ENCODE assay signal across 8 mouse cellular contexts in the genomic region with DNA sequence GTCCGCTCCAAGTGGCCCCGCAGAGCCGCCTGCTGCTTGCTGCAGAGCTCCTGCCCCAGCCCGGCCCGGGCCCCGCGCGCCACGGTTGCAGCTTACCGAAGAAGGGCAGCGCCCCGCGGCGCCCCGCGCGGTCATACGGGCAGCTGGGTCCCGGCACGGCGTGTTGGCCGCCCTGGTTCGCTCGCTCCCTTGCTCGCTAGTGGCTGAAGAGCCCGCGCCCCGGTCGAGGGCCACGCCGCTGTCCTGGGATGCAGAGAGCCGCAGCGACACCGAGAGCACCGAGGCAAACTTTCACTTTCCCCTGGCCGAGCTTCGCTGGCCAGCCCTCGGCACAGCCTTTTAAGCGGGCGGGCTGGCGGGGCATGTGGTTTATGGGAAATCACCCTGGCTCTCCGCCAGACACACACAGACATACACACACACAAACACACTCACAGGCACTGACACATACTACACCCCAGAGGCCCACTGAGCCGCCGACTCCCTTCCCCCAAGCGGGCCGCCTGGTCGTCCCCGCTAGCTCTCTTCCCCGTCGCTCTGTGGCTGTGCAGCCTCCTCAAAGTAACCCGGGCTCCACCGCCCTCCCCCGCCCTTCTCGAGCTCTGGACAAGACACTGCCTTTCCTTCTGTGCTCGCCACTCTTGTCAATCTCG. TPM values are rescaled to one million over a fixed set of nuclear protein-coding genes. Genes with fewer than 3 reads are reported as not detected.
DNase-seq lines count a peak whose midpoint lies in the region; ATAC-seq and TF ChIP-seq lines count a peak whose summit lies in the region.

A gene (minus strand): TSS at position 541 of the 653 bp plus-strand sequence.

- H3K9ac ChIP-seq in ES-Bruce4 (ENCODE audit: low read depth, poor library complexity, severe bottlenecking), result peak within 1 kb of the TSS; percentile 56
- peak within 1 kb of the TSS; percentile 79 for H3K9ac ChIP-seq in lung, embryonic 15.5 days

- 1% methylated on average over 56 of the region's 56 CpGs for WGBS in lung, embryonic 15.5 days

- no peaks in the 10 kb centered on the region for H3K36me3 ChIP-seq in ES-Bruce4 (ENCODE audit: control insufficient read depth, insufficient read depth, low read length, poor library complexity, severe bottlenecking)
- no peaks in the 10 kb centered on the region for H3K36me3 ChIP-seq in lung, embryonic 15.5 days

- peak within 1 kb of the TSS; percentile 84 for H3K4me2 ChIP-seq in lung, embryonic 15.5 days

- ATAC-seq in lung, embryonic 15.5 days (ENCODE audit: borderline replicate concordance, extremely low read depth, low FRiP score, low TSS enrichment), result peak; percentile 90

- no peak within 1 kb of the TSS for H3K27ac ChIP-seq in ES-Bruce4 (ENCODE audit: insufficient read depth, low read length)
- H3K27ac ChIP-seq in lung, embryonic 15.5 days, result peak within 1 kb of the TSS; percentile 90

- H3K9me3 ChIP-seq in ES-Bruce4 (replicated peaks; ENCODE audit: control insufficient read depth, insufficient read depth, low read length, poor library complexity, severe bottlenecking), result no peaks in the 10 kb centered on the region
- H3K9me3 ChIP-seq in lung, embryonic 15.5 days, result no peaks in the 10 kb centered on the region

- H3K4me1 ChIP-seq in ES-Bruce4 (ENCODE audit: control insufficient read depth, insufficient read depth, low read length), result no peaks in the 10 kb centered on the region
- H3K4me1 ChIP-seq in lung, embryonic 15.5 days, result peaks cover 24% of the 10 kb centered on the region

- TF ChIP-seq CTCF in ES-Bruce4 (IDR thresholded peaks at IDR 0.05; ENCODE audit: low read depth, low read length), result no peak

- TF ChIP-seq EP300 in ES-Bruce4 (IDR thresholded peaks at IDR 0.05; ENCODE audit: insufficient read depth, low read depth, low read length), result no peak

- peak; percentile 77 for DNase-seq in cerebellum, adult 11-12 months
- DNase-seq in forelimb bud, embryonic 11.5 days (ENCODE audit: low read depth, low spot score), result peak; percentile 68
- DNase-seq in heart, postnatal 4 days, result peak; percentile 90
- peak; percentile 69 to 70 for DNase-seq in layer of hippocampus, adult 8-10 months (ENCODE audit: low spot score in 2 of 2)
- peak; percentile 73 for DNase-seq in ovary, adult 18-20 months (ENCODE audit: low spot score)
- peak; percentile 12 for DNase-seq in thymus, postnatal 0 days (ENCODE audit: low spot score)

- H3K4me3 ChIP-seq in ES-Bruce4 (ENCODE audit: low read depth, low read length), result peak within 1 kb of the TSS; percentile 47
- H3K4me3 ChIP-seq in lung, embryonic 15.5 days, result peak within 1 kb of the TSS; percentile 71

- TF ChIP-seq POLR2A in ES-Bruce4 (IDR thresholded peaks at IDR 0.05; ENCODE audit: insufficient read depth, low read length), result no peak

- no peaks in the 10 kb centered on the region; the same call in 1 of the 2 replicates for H3K27me3 ChIP-seq in ES-Bruce4 (ENCODE audit: control insufficient read depth, insufficient read depth, low read length, poor library complexity, severe bottlenecking)
- H3K27me3 ChIP-seq in lung, embryonic 15.5 days, result peaks cover 11% of the 10 kb centered on the region

RNA-seq across cellular contexts. Expression of the gene that starts here (rescaled TPM):
- polyA plus RNA-seq in ES-Bruce4 (2011; ENCODE audit: insufficient read depth, insufficient read length, low read depth, missing spikeins), result 27.0 and 32.5 TPM in 2 replicates
- total RNA-seq in heart, postnatal 4 days (2021), result 10 to 100 TPM; 14.8 to 15.4 TPM
- 10 to 100 TPM; 24.9 to 58.2 (median 39.9) TPM for total RNA-seq in layer of hippocampus, adult 8-10 months (2022)
- 9.0 and 10.3 TPM in 2 replicates for polyA plus RNA-seq in lung, embryonic 15.5 days (2015; fragmentation: Nextera tagmentation; extraction: Ambion mirVana)
- polyA plus RNA-seq in thymus, postnatal 0 days (2015; fragmentation: Nextera tagmentation; extraction: Ambion mirVana), result 6.0 and 6.5 TPM in 2 replicates

Comparison
In these comparisons a context has a peak if more than half of its experiments do, and no peak if none do; other contexts are left out.
1. DNase-seq: peak in every context shown above with its lines; median percentile 90 in heart, postnatal 4 days; 77 in cerebellum, adult 11-12 months; 73 in ovary, adult 18-20 months; 70 in layer of hippocampus, adult 8-10 months; 68 in forelimb bud, embryonic 11.5 days; 12 in thymus, postnatal 0 days.